ENCODE assay signal across 17 mouse cellular contexts in genomic region chr13:37376411-37376810, GRCm38 (mm10). TPM values are rescaled to one million over a fixed set of nuclear protein-coding genes. Genes with fewer than 3 reads are reported as not detected.
DNase-seq lines count a peak whose midpoint lies in the region; ATAC-seq and TF ChIP-seq lines count a peak whose summit lies in the region.
"Had no signal": no experiment of that assay in that cellular context is flagged by ENCODE, and none has a peak within 500 bp of the region (broad histone marks: within the 10 kb centered on the region; RNA-seq: fewer than 3 reads in every experiment).

No protein-coding gene starts in this region.

- no peaks in the 10 kb centered on the region for H3K27me3 ChIP-seq in kidney, embryonic 15.5 days
- H3K27me3 ChIP-seq in midbrain, embryonic 14.5 days (ENCODE audit: control insufficient read depth, insufficient read depth, low read length), result no peaks in the 10 kb centered on the region
- H3K27me3 ChIP-seq in midbrain, embryonic 16.5 days (ENCODE audit: control insufficient read depth, insufficient read depth, low read depth, low read length), result no peaks in the 10 kb centered on the region
- H3K27me3 ChIP-seq: embryonic facial prominence, embryonic 13.5 days; forebrain, embryonic 12.5 days; midbrain, embryonic 12.5 days had no signal

- intact Hi-C loops in gastrocnemius, adult 2 months (cut with DNase I), result no loop called here

- no peaks in the 10 kb centered on the region for H3K4me1 ChIP-seq in kidney, embryonic 15.5 days
- H3K4me1 ChIP-seq in midbrain, embryonic 14.5 days (ENCODE audit: control insufficient read depth, insufficient read depth, low read length), result peaks cover 4% of the 10 kb centered on the region; the same call in 1 of the 2 replicates
- H3K4me1 ChIP-seq in midbrain, embryonic 16.5 days (ENCODE audit: control insufficient read depth, insufficient read depth, low read length), result no peaks in the 10 kb centered on the region
- H3K4me1 ChIP-seq: forebrain, embryonic 12.5 days had no signal

- ATAC-seq in kidney, embryonic 15.5 days (replicated peaks; ENCODE audit: low FRiP score), result no peak
- no peak for ATAC-seq in midbrain, embryonic 14.5 days (ENCODE audit: low FRiP score, low TSS enrichment)
- no peak for ATAC-seq in midbrain, embryonic 16.5 days
- ATAC-seq: inflammation-experienced regulatory T-cells, adult 6 months; liver, postnatal 0 days had no signal

- H3K9me3 ChIP-seq in kidney, embryonic 15.5 days (replicated peaks), result no peaks in the 10 kb centered on the region
- H3K9me3 ChIP-seq in midbrain, embryonic 14.5 days (ENCODE audit: control insufficient read depth, low read length), result no peaks in the 10 kb centered on the region
- no peaks in the 10 kb centered on the region for H3K9me3 ChIP-seq in midbrain, embryonic 16.5 days (replicated peaks; ENCODE audit: control insufficient read depth, low read length, poor library complexity, severe bottlenecking)
- H3K9me3 ChIP-seq: embryonic facial prominence, embryonic 13.5 days; forebrain, embryonic 12.5 days; heart, embryonic 15.5 days; midbrain, embryonic 12.5 days had no signal

- no peaks in the 10 kb centered on the region for H3K36me3 ChIP-seq in kidney, embryonic 15.5 days
- no peaks in the 10 kb centered on the region for H3K36me3 ChIP-seq in midbrain, embryonic 14.5 days (ENCODE audit: control insufficient read depth, insufficient read depth, low read length)
- H3K36me3 ChIP-seq in midbrain, embryonic 16.5 days (ENCODE audit: control insufficient read depth, insufficient read depth, low read length), result no peaks in the 10 kb centered on the region
- H3K36me3 ChIP-seq: embryonic facial prominence, embryonic 13.5 days; forebrain, embryonic 12.5 days; heart, embryonic 15.5 days; midbrain, embryonic 12.5 days had no signal

- no peak overlapping the region for H3K4me2 ChIP-seq in kidney, embryonic 15.5 days
- H3K4me2 ChIP-seq in midbrain, embryonic 14.5 days (ENCODE audit: low read length), result no peak overlapping the region
- no peak overlapping the region for H3K4me2 ChIP-seq in midbrain, embryonic 16.5 days (ENCODE audit: low read length)
- H3K4me2 ChIP-seq: embryonic facial prominence, embryonic 13.5 days; forebrain, embryonic 12.5 days; heart, embryonic 15.5 days; midbrain, embryonic 12.5 days had no signal

- H3K9ac ChIP-seq in kidney, embryonic 15.5 days, result no peak overlapping the region
- H3K9ac ChIP-seq in midbrain, embryonic 14.5 days (replicated peaks; ENCODE audit: low read length), result no peak overlapping the region
- no peak overlapping the region for H3K9ac ChIP-seq in midbrain, embryonic 16.5 days (ENCODE audit: low read depth, low read length)
- H3K9ac ChIP-seq: embryonic facial prominence, embryonic 13.5 days; forebrain, embryonic 12.5 days; heart, embryonic 15.5 days; liver, postnatal 0 days; midbrain, embryonic 12.5 days had no signal

- peak; percentile 24 for DNase-seq in gastrocnemius, adult 2 months
- DNase-seq in gastrocnemius, adult 8-10 months (ENCODE audit: low spot score in 2 of 2), result no peak
- peak; percentile 57 for DNase-seq in kidney, postnatal 10 days
- peak; percentile 34 for DNase-seq in midbrain, embryonic 14.5 days
- DNase-seq in brain, embryonic 14.5 days (ENCODE audit: low read depth), result peak; percentile 50
- DNase-seq in spleen, adult 18-20 months, result no peak
- DNase-seq: adrenal gland, postnatal 14 days; cerebellum, postnatal 36 days; liver, postnatal 0 days; thymus, adult 18-20 months had no signal

- TF ChIP-seq CTCF in gastrocnemius, adult 2 months (IDR thresholded peaks at IDR 0.05), result no peak
- no peak for TF ChIP-seq CTCF in brain, embryonic 14.5 days (IDR thresholded peaks at IDR 0.05; ENCODE audit: borderline replicate concordance, extremely low read depth, insufficient read depth, insufficient read length)

- TF ChIP-seq POLR2A in brain, embryonic 14.5 days (IDR thresholded peaks at IDR 0.05; ENCODE audit: borderline replicate concordance, extremely low read depth, insufficient read depth, insufficient read length, poor library complexity, severe bottlenecking), result no peak

- WGBS in kidney, embryonic 15.5 days, result 71% methylated on average over 5 of the region's 5 CpGs
- WGBS in midbrain, embryonic 14.5 days, result 65% methylated on average over 5 of the region's 5 CpGs
- WGBS in midbrain, embryonic 16.5 days, result 65% methylated on average over 5 of the region's 5 CpGs

- H3K27ac ChIP-seq in gastrocnemius, adult 2 months, result no peak overlapping the region
- no peak overlapping the region for H3K27ac ChIP-seq in kidney, embryonic 15.5 days
- no peak overlapping the region for H3K27ac ChIP-seq in midbrain, embryonic 14.5 days (replicated peaks; ENCODE audit: low read depth, low read length)
- H3K27ac ChIP-seq in midbrain, embryonic 16.5 days (ENCODE audit: low read length), result no peak overlapping the region
- H3K27ac ChIP-seq: embryonic facial prominence, embryonic 13.5 days; forebrain, embryonic 12.5 days; heart, embryonic 15.5 days; midbrain, embryonic 12.5 days had no signal

- H3K4me3 ChIP-seq in gastrocnemius, adult 2 months, result no peak overlapping the region
- H3K4me3 ChIP-seq in kidney, embryonic 15.5 days (replicated peaks), result no peak overlapping the region
- H3K4me3 ChIP-seq in midbrain, embryonic 14.5 days (replicated peaks; ENCODE audit: low read depth, low read length), result no peak overlapping the region
- H3K4me3 ChIP-seq in midbrain, embryonic 16.5 days (ENCODE audit: low read depth, low read length), result no peak overlapping the region
- H3K4me3 ChIP-seq: embryonic facial prominence, embryonic 13.5 days; forebrain, embryonic 12.5 days; heart, embryonic 15.5 days; midbrain, embryonic 12.5 days had no signal

RNA-seq across cellular contexts. Expression of gene Ly86, which starts 31.4 kb away (rescaled TPM):
- under 1 TPM; 0.67 to 0.71 TPM for total RNA-seq in gastrocnemius, adult 2 months (2021)
- total RNA-seq in gastrocnemius, adult 8-10 months (2022), result under 1 TPM in 2 of 4 experiments, not detected in 2; 0.19 to 0.54 TPM
- 5.4 and 6.9 TPM in 2 replicates for polyA plus RNA-seq in kidney, embryonic 15.5 days (2015; fragmentation: Nextera tagmentation; extraction: Ambion mirVana)
- polyA plus RNA-seq in midbrain, embryonic 14.5 days (2014; fragmentation: Nextera tagmentation; extraction: Ambion mirVana), result 6.4 and 12.0 TPM in 2 replicates
- polyA plus RNA-seq in midbrain, embryonic 16.5 days (2015; fragmentation: Nextera tagmentation; extraction: Ambion mirVana), result 5.9 and 6.8 TPM in 2 replicates
- 5.6 and 6.0 TPM in 2 replicates for polyA plus RNA-seq in brain, embryonic 14.5 days (2012; rRNA removed)

Comparison
In these comparisons a context has a peak if more than half of its experiments do, and no peak if none do; other contexts are left out.
1. DNase-seq: peak in gastrocnemius, adult 2 months (single experiment), kidney, postnatal 10 days (single experiment), midbrain, embryonic 14.5 days (single experiment) and brain, embryonic 14.5 days (single experiment); none in gastrocnemius, adult 8-10 months (0 of 2) and spleen, adult 18-20 months (0 of 2).